Mouse (Mus musculus): ENCODE data around the gene Sgk1. TPM values are rescaled to one million over a fixed set of nuclear protein-coding genes. Genes with fewer than 3 reads are reported as not detected.

Gene Sgk1
- polyA plus RNA-seq, 1 experiment from 2014 or later: 22.2 TPM

GRCm38 (mm10) chr10:21916301-21917071 is 34.5 kb downstream of the Sgk1 start:
- Histone ChIP-seq H3K4me1 (ENCODE audit: control insufficient read depth, insufficient read depth, low read length) (no peaks in the 10 kb centered on the region), H3K4me3 (ENCODE audit: low read depth, low read length) (no peak overlapping the region), H3K9ac (replicated peaks; ENCODE audit: low read depth, low read length) (no peak overlapping the region), H3K27me3 (ENCODE audit: control insufficient read depth, insufficient read depth, low read length) (no peaks in the 10 kb centered on the region), H3K36me3 (ENCODE audit: control insufficient read depth, insufficient read depth, low read length) (no peaks in the 10 kb centered on the region), H3K4me2 (replicated peaks; ENCODE audit: low read depth, low read length) (no peak overlapping the region), H3K27ac (ENCODE audit: low read length) (no peak overlapping the region), H3K9me3 (ENCODE audit: control insufficient read depth, low read depth, low read length) (no peaks in the 10 kb centered on the region)
- no peak for ATAC-seq (ENCODE audit: insufficient number of reproducible peaks, insufficient read depth, low FRiP score, low read depth)
- 75% methylated on average over 11 of the region's 11 CpGs for WGBS

GRCm38 (mm10) chr10:21918016-21918749 is 36.2 kb downstream of the Sgk1 start:
- Histone ChIP-seq H3K27me3 (ENCODE audit: control insufficient read depth, insufficient read depth, low read length) (no peaks in the 10 kb centered on the region), H3K36me3 (ENCODE audit: control insufficient read depth, insufficient read depth, low read length) (no peaks in the 10 kb centered on the region), H3K9ac (replicated peaks; ENCODE audit: low read depth, low read length) (no peak overlapping the region), H3K27ac (ENCODE audit: low read length) (no peak overlapping the region), H3K4me3 (ENCODE audit: low read depth, low read length) (no peak overlapping the region), H3K4me1 (ENCODE audit: control insufficient read depth, insufficient read depth, low read length) (peaks cover 4% of the 10 kb centered on the region), H3K4me2 (replicated peaks; ENCODE audit: low read depth, low read length) (no peak overlapping the region), H3K9me3 (ENCODE audit: control insufficient read depth, low read depth, low read length) (no peaks in the 10 kb centered on the region)
- 81% methylated on average over 6 of the region's 6 CpGs for WGBS
- ATAC-seq (ENCODE audit: insufficient number of reproducible peaks, insufficient read depth, low FRiP score, low read depth): no peak

- H3K36me3 ChIP-seq (ENCODE audit: control insufficient read depth, insufficient read depth, low read length): no peaks in the 10 kb centered on the region
- WGBS: 83% methylated on average over 7 of the region's 7 CpGs
- H3K27me3 ChIP-seq (ENCODE audit: control insufficient read depth, insufficient read depth, low read length): no peaks in the 10 kb centered on the region
- ATAC-seq (ENCODE audit: insufficient number of reproducible peaks, insufficient read depth, low FRiP score, low read depth): no peak
- no peak overlapping the region for H3K4me2 ChIP-seq (replicated peaks; ENCODE audit: low read depth, low read length)
- H3K4me1 ChIP-seq (ENCODE audit: control insufficient read depth, insufficient read depth, low read length): peaks cover 9% of the 10 kb centered on the region
- H3K27ac ChIP-seq (ENCODE audit: low read length): no peak overlapping the region
- no peaks in the 10 kb centered on the region for H3K9me3 ChIP-seq (ENCODE audit: control insufficient read depth, low read depth, low read length)
- no peak overlapping the region for H3K9ac ChIP-seq (replicated peaks; ENCODE audit: low read depth, low read length)
- no peak overlapping the region for H3K4me3 ChIP-seq (ENCODE audit: low read depth, low read length)
Observed at GRCm38 (mm10) chr10:21918750-21919145, 36.8 kb downstream of the Sgk1 start.

GRCm38 (mm10) chr10:21920611-21921010 is 38.6 kb downstream of the Sgk1 start:
- Histone ChIP-seq H3K4me1 (ENCODE audit: control insufficient read depth, insufficient read depth, low read length) (peaks cover 14% of the 10 kb centered on the region), H3K27me3 (ENCODE audit: control insufficient read depth, insufficient read depth, low read length) (no peaks in the 10 kb centered on the region), H3K9me3 (ENCODE audit: control insufficient read depth, low read depth, low read length) (no peaks in the 10 kb centered on the region), H3K4me3 (ENCODE audit: low read depth, low read length) (no peak overlapping the region), H3K4me2 (replicated peaks; ENCODE audit: low read depth, low read length) (no peak overlapping the region), H3K9ac (replicated peaks; ENCODE audit: low read depth, low read length) (no peak overlapping the region), H3K27ac (ENCODE audit: low read length) (no peak overlapping the region), H3K36me3 (ENCODE audit: control insufficient read depth, insufficient read depth, low read length) (no peaks in the 10 kb centered on the region)
- ATAC-seq (ENCODE audit: insufficient number of reproducible peaks, insufficient read depth, low FRiP score, low read depth): no peak
- 57% methylated on average over 2 of the region's 2 CpGs for WGBS

- no peak overlapping the region for H3K9ac ChIP-seq (replicated peaks; ENCODE audit: low read depth, low read length)
- 0 out of 2 replicates have a peak overlapping the region, but pooled peaks have one; percentile 17 for H3K4me2 ChIP-seq (replicated peaks; ENCODE audit: low read depth, low read length)
- H3K36me3 ChIP-seq (ENCODE audit: control insufficient read depth, insufficient read depth, low read length): no peaks in the 10 kb centered on the region
- H3K27ac ChIP-seq (ENCODE audit: low read length): no peak overlapping the region
- H3K9me3 ChIP-seq (ENCODE audit: control insufficient read depth, low read depth, low read length): no peaks in the 10 kb centered on the region
- H3K27me3 ChIP-seq (ENCODE audit: control insufficient read depth, insufficient read depth, low read length): no peaks in the 10 kb centered on the region
- WGBS: 40% methylated on average over 8 of the region's 8 CpGs
- peaks cover 14% of the 10 kb centered on the region for H3K4me1 ChIP-seq (ENCODE audit: control insufficient read depth, insufficient read depth, low read length)
- ATAC-seq (ENCODE audit: insufficient number of reproducible peaks, insufficient read depth, low FRiP score, low read depth): no peak
- H3K4me3 ChIP-seq (ENCODE audit: low read depth, low read length): no peak overlapping the region
Observed at GRCm38 (mm10) chr10:21922716-21923350, 40.8 kb downstream of the Sgk1 start.

GRCm38 (mm10) chr10:21923495-21923952 is 41.5 kb downstream of the Sgk1 start:
- no peaks in the 10 kb centered on the region for H3K36me3 ChIP-seq (ENCODE audit: control insufficient read depth, insufficient read depth, low read length)
- no peak overlapping the region for H3K4me3 ChIP-seq (ENCODE audit: low read depth, low read length)
- H3K9ac ChIP-seq (replicated peaks; ENCODE audit: low read depth, low read length): no peak overlapping the region
- H3K4me2 ChIP-seq (replicated peaks; ENCODE audit: low read depth, low read length): 0 out of 2 replicates have a peak overlapping the region, but pooled peaks have one; percentile 17
- ATAC-seq (ENCODE audit: insufficient number of reproducible peaks, insufficient read depth, low FRiP score, low read depth): peak; percentile 56; the same call in 1 of the 2 replicates
- no peaks in the 10 kb centered on the region for H3K27me3 ChIP-seq (ENCODE audit: control insufficient read depth, insufficient read depth, low read length)
- no peaks in the 10 kb centered on the region for H3K9me3 ChIP-seq (ENCODE audit: control insufficient read depth, low read depth, low read length)
- WGBS: 10% methylated on average over 9 of the region's 9 CpGs
- peak overlapping the region; percentile 73 for H3K27ac ChIP-seq (ENCODE audit: low read length)
- peaks cover 14% of the 10 kb centered on the region for H3K4me1 ChIP-seq (ENCODE audit: control insufficient read depth, insufficient read depth, low read length)

- H3K36me3 ChIP-seq (ENCODE audit: control insufficient read depth, insufficient read depth, low read length): no peaks in the 10 kb centered on the region
- no peak overlapping the region for H3K4me3 ChIP-seq (ENCODE audit: low read depth, low read length)
- peaks cover 14% of the 10 kb centered on the region for H3K4me1 ChIP-seq (ENCODE audit: control insufficient read depth, insufficient read depth, low read length)
- no peak overlapping the region for H3K27ac ChIP-seq (ENCODE audit: low read length)
- no peak overlapping the region for H3K4me2 ChIP-seq (replicated peaks; ENCODE audit: low read depth, low read length)
- no peaks in the 10 kb centered on the region for H3K27me3 ChIP-seq (ENCODE audit: control insufficient read depth, insufficient read depth, low read length)
- H3K9me3 ChIP-seq (ENCODE audit: control insufficient read depth, low read depth, low read length): no peaks in the 10 kb centered on the region
- ATAC-seq (ENCODE audit: insufficient number of reproducible peaks, insufficient read depth, low FRiP score, low read depth): no peak
- no peak overlapping the region for H3K9ac ChIP-seq (replicated peaks; ENCODE audit: low read depth, low read length)
- 73% methylated on average over 16 of the region's 16 CpGs for WGBS
Observed at GRCm38 (mm10) chr10:21924051-21924720, 42.2 kb downstream of the Sgk1 start.

GRCm38 (mm10) chr10:21926941-21927340 is 45.0 kb downstream of the Sgk1 start:
- no peak for ATAC-seq (ENCODE audit: insufficient number of reproducible peaks, insufficient read depth, low FRiP score, low read depth)
- peaks cover 14% of the 10 kb centered on the region for H3K4me1 ChIP-seq (ENCODE audit: control insufficient read depth, insufficient read depth, low read length)
- H3K27ac ChIP-seq (ENCODE audit: low read length): no peak overlapping the region
- H3K4me2 ChIP-seq (replicated peaks; ENCODE audit: low read depth, low read length): no peak overlapping the region
- H3K4me3 ChIP-seq (ENCODE audit: low read depth, low read length): no peak overlapping the region
- H3K36me3 ChIP-seq (ENCODE audit: control insufficient read depth, insufficient read depth, low read length): no peaks in the 10 kb centered on the region
- H3K27me3 ChIP-seq (ENCODE audit: control insufficient read depth, insufficient read depth, low read length): no peaks in the 10 kb centered on the region
- H3K9me3 ChIP-seq (ENCODE audit: control insufficient read depth, low read depth, low read length): no peaks in the 10 kb centered on the region
- H3K9ac ChIP-seq (replicated peaks; ENCODE audit: low read depth, low read length): no peak overlapping the region
- WGBS: 69% methylated on average over 5 of the region's 5 CpGs
